7 mouse cellular contexts compared by ENCODE assay signal in genomic region chr12:81332875-81333421, GRCm38 (mm10). TPM values are rescaled to one million over a fixed set of nuclear protein-coding genes. Genes with fewer than 3 reads are reported as not detected.
DNase-seq lines count a peak whose midpoint lies in the region; ATAC-seq lines count a peak whose summit lies in the region.

Gene Slc8a3, minus strand, starts transcription at chr12:81333180.

- DNase-seq in ZHBTc4 (ENCODE audit: low read depth, low spot score), result peak; percentile 67
- DNase-seq in cerebellum, adult 11 months, result peak; percentile 67
- DNase-seq in limb, embryonic 10.5 days (ENCODE audit: low spot score), result peak; percentile 73
- DNase-seq in thymus, postnatal 25 days, result no peak

- peak within 1 kb of the TSS; percentile 91 for H3K27ac ChIP-seq in forebrain, embryonic 15.5 days (replicated peaks)
- H3K27ac ChIP-seq in hindbrain, embryonic 12.5 days, result peak within 1 kb of the TSS; percentile 82
- H3K27ac ChIP-seq in limb, embryonic 10.5 days, result peak within 1 kb of the TSS; percentile 76
- H3K27ac ChIP-seq in midbrain, embryonic 16.5 days (ENCODE audit: low read length), result peak within 1 kb of the TSS; percentile 96

- H3K27me3 ChIP-seq in forebrain, embryonic 15.5 days, result 0 out of 2 replicates have a peak, but pooled peaks cover 3% of the 10 kb centered on the region
- H3K27me3 ChIP-seq in hindbrain, embryonic 12.5 days, result peaks cover 21% of the 10 kb centered on the region
- H3K27me3 ChIP-seq in limb, embryonic 10.5 days (ENCODE audit: low read depth, poor library complexity, severe bottlenecking), result peaks cover 45% of the 10 kb centered on the region
- no peaks in the 10 kb centered on the region; the same call in 1 of the 2 replicates for H3K27me3 ChIP-seq in midbrain, embryonic 16.5 days (ENCODE audit: control insufficient read depth, insufficient read depth, low read depth, low read length)

- ATAC-seq in forebrain, embryonic 15.5 days (replicated peaks), result peak; percentile 75
- ATAC-seq in hindbrain, embryonic 12.5 days (ENCODE audit: low FRiP score), result peak; percentile 81
- ATAC-seq in midbrain, embryonic 16.5 days, result peak; percentile 80

- H3K4me3 ChIP-seq in forebrain, embryonic 15.5 days, result peak within 1 kb of the TSS; percentile 75
- H3K4me3 ChIP-seq in hindbrain, embryonic 12.5 days, result peak within 1 kb of the TSS; percentile 63
- H3K4me3 ChIP-seq in limb, embryonic 10.5 days, result peak within 1 kb of the TSS; percentile 68
- peak within 1 kb of the TSS; percentile 76 for H3K4me3 ChIP-seq in midbrain, embryonic 16.5 days (ENCODE audit: low read depth, low read length)

- under 1% methylated on average over 47 of the region's 47 CpGs for WGBS in forebrain, embryonic 15.5 days
- WGBS in hindbrain, embryonic 12.5 days, result 0% methylated on average over 38 of the region's 47 CpGs
- 0% methylated on average over 47 of the region's 47 CpGs for WGBS in limb, embryonic 10.5 days
- under 1% methylated on average over 47 of the region's 47 CpGs for WGBS in midbrain, embryonic 16.5 days

- H3K4me1 ChIP-seq in forebrain, embryonic 15.5 days, result peaks cover 12% of the 10 kb centered on the region; the same call in 1 of the 2 replicates
- H3K4me1 ChIP-seq in hindbrain, embryonic 12.5 days, result peaks cover 10% of the 10 kb centered on the region
- H3K4me1 ChIP-seq in limb, embryonic 10.5 days, result peaks cover 30% of the 10 kb centered on the region
- peaks cover 10% of the 10 kb centered on the region for H3K4me1 ChIP-seq in midbrain, embryonic 16.5 days (ENCODE audit: control insufficient read depth, insufficient read depth, low read length)

- H3K36me3 ChIP-seq in forebrain, embryonic 15.5 days, result no peaks in the 10 kb centered on the region
- H3K36me3 ChIP-seq in hindbrain, embryonic 12.5 days, result no peaks in the 10 kb centered on the region
- no peaks in the 10 kb centered on the region for H3K36me3 ChIP-seq in limb, embryonic 10.5 days
- H3K36me3 ChIP-seq in midbrain, embryonic 16.5 days (ENCODE audit: control insufficient read depth, insufficient read depth, low read length), result no peaks in the 10 kb centered on the region

- no peaks in the 10 kb centered on the region for H3K9me3 ChIP-seq in forebrain, embryonic 15.5 days
- no peaks in the 10 kb centered on the region for H3K9me3 ChIP-seq in hindbrain, embryonic 12.5 days (replicated peaks)
- H3K9me3 ChIP-seq in limb, embryonic 10.5 days (replicated peaks), result no peaks in the 10 kb centered on the region
- H3K9me3 ChIP-seq in midbrain, embryonic 16.5 days (replicated peaks; ENCODE audit: control insufficient read depth, low read length, poor library complexity, severe bottlenecking), result no peaks in the 10 kb centered on the region

- peak within 1 kb of the TSS; percentile 85 for H3K9ac ChIP-seq in forebrain, embryonic 15.5 days (replicated peaks)
- peak within 1 kb of the TSS; percentile 84 for H3K9ac ChIP-seq in hindbrain, embryonic 12.5 days
- peak within 1 kb of the TSS; percentile 94 for H3K9ac ChIP-seq in midbrain, embryonic 16.5 days (ENCODE audit: low read depth, low read length)

- H3K4me2 ChIP-seq in forebrain, embryonic 15.5 days (replicated peaks), result peak within 1 kb of the TSS; percentile 98
- H3K4me2 ChIP-seq in hindbrain, embryonic 12.5 days (replicated peaks), result peak within 1 kb of the TSS; percentile 96
- peak within 1 kb of the TSS; percentile 83 for H3K4me2 ChIP-seq in midbrain, embryonic 16.5 days (ENCODE audit: low read length)

RNA-seq across cellular contexts. Expression of gene Slc8a3, which starts in this region (rescaled TPM):
- polyA plus RNA-seq in forebrain, embryonic 15.5 days (2015; fragmentation: Nextera tagmentation; extraction: Ambion mirVana), result 4.7 and 5.1 TPM in 2 replicates
- 3.4 and 3.5 TPM in 2 replicates for polyA plus RNA-seq in hindbrain, embryonic 12.5 days (2016; fragmentation: Nextera tagmentation; extraction: Ambion mirVana)
- polyA plus RNA-seq in limb, embryonic 10.5 days (2016; fragmentation: Nextera tagmentation; extraction: Ambion mirVana), result 0.75 and 1.0 TPM in 2 replicates
- polyA plus RNA-seq in midbrain, embryonic 16.5 days (2015; fragmentation: Nextera tagmentation; extraction: Ambion mirVana), result 10.1 and 10.2 TPM in 2 replicates
